Mouse (Mus musculus): ENCODE measurements at regions not wholly inside any gene's neighbourhood (a gene's known extent, or its start where the extent isn't known, plus 50 kb on each side); places are given as distances from the start of the nearest gene placed in this dataset.
"Not testable (repeated sequence)": the region's sequence is repeated elsewhere in the genome, so short reads cannot be mapped to it uniquely, and the experiment has no call there.

- no peak for DNase-seq (ENCODE audit: low spot score)
Measured at GRCm38 (mm10) chr8:126833006-126833405, 112.6 kb downstream of the Tomm20 start.

DNA sequence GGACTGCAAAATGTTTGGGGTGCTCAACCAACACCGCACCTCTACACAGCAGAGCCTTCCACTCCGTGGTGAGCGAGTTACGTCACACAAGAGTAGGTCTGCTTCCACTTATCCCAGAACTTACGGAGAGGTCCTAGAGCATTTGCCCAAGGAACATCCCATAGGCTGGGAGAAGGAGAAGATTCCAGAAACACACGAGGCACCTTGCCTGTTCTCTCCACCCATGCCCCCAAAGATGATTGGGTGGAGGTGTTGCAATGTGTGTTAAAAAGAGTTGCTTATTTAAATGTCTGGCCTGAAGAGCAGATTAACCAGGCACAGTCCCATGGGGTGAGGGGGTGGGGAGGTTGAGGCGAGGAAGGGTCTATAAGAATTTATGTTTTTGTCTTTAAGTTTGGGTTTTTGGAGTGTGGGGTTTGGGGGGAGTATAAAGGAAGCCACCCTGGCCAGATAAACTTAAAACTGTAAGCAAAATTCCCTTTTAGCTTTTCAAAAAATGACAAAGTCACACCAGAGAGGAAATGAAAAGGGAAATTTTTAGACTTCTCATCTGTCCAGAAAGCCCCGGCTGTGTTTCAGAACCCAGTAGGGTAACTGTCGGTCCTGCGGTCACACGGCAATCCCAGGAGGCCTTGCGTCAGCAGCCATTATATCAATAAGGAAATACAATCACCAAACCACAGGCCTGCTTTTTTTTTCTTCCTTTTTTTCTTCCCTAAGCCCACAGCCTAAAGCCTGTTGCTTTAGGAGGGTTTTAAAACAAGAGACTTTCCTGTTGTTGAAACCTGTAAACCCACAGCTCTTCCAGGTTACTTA lies 113.3 kb downstream of the Tomm20 start:
- no peak for DNase-seq (ENCODE audit: low spot score)

GRCm38 (mm10) chr8:126831312-126832162 lies 114.1 kb downstream of the Tomm20 start:
- DNase-seq (ENCODE audit: low spot score) = no peak

- DNase-seq (ENCODE audit: low spot score) = no peak
Measured at GRCm38 (mm10) chr8:126830242-126830530, 115.5 kb downstream of the Tomm20 start.

- no peak for DNase-seq (ENCODE audit: low spot score)
Measured at GRCm38 (mm10) chr8:126829376-126830241, 116.0 kb downstream of the Tomm20 start.

- no peak for DNase-seq (ENCODE audit: low spot score)
Measured at GRCm38 (mm10) chr8:126827681-126828383, 117.8 kb downstream of the Tomm20 start.

DNA sequence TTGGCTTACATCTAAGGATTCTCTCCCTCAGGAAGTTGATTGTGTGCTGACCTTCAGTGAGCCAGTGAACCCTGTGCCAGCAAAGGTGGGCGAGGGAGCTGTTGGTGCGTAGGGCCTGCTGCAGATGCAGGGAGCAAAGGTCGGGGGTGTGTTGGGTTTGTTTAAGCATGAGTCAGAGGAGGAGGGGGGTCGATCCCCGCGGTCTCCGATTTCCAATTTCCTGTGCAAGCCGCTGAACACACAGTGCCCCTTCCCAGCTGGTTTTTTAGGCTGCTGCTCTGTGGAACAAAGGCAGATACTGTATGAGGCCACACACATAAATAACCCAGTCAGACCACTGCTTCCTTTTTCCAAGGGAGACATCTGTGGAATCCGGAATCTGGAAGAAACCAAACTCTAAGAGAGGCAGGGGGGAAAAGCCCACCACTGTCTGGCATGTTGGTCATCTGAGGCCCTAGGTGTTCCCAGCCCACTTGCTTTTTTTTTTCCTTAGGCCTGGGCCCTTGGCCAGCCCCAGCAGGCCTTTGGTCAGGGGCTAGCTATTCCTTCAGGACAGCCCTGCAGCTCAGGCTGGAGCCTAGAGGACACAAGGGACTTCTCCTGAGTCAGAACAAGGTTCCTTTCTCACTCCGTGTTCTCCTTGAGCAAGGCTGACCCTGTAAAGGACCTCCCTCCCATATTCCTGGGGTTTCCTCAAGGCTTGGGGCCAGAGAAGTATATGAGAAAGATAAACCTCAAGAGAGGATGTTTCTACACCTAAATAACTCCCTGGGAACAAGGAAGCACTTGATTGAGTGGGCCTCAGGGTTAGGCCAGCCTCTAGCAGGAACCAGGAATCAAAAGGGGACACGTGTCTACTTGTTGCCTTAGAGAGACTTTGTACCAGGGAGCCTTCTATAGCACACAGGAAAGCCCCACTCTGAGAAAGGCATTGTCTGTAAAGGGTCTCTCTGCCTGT lies 119.0 kb downstream of the Tomm20 start:
- peak; percentile 69 for DNase-seq (ENCODE audit: low spot score)

GRCm38 (mm10) chr8:126825877-126826276 lies 119.8 kb downstream of the Tomm20 start:
- peak; percentile 71 for DNase-seq (ENCODE audit: low spot score)

GRCm38 (mm10) chr8:126824575-126825208 lies 121.0 kb downstream of the Tomm20 start:
- DNase-seq (ENCODE audit: low spot score) = no peak

- DNase-seq (ENCODE audit: low spot score) = no peak
Measured at GRCm38 (mm10) chr8:126822269-126822668, 123.4 kb downstream of the Tomm20 start.

DNA sequence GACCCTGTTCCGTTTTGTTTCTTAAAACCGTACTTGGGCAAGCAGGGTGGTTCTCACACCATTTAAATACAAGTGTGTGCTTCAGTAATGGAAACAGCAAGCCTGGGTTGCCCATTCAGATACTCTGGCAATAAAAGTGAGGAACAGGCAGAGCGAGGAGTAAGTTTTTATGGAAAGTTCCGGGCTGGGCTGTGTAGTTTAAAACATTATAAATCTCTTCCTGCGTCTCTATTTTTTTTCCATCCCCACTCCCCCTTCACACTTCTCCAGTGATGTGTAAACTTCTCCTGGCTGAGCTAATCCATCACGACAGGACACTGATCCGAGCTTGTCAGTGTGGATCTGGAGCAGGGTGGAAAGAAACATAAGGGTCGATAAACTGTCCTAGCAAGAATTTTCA lies 124.4 kb downstream of the Tomm20 start:
- DNase-seq (ENCODE audit: low spot score) = no peak

DNA sequence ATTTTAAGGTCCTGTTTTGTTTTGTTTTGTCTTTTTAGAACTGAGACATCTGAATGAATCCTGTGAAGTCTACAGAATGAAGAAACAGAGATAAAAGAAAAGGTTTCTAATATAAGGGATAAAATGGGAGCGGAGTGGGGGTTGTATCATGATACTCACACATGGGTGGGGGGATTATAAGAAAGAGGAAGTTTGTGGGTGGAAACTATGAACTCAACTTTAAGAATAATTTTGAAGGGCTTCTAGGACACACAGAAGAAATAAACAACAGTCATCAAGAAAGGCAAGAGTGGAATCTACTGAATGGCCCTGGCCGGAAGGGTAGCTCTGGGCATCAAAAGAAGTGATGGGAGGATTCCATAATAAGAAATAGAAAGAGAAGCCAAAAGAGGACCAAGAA lies 125.1 kb downstream of the Tomm20 start:
- DNase-seq (ENCODE audit: low spot score) = no peak

DNA sequence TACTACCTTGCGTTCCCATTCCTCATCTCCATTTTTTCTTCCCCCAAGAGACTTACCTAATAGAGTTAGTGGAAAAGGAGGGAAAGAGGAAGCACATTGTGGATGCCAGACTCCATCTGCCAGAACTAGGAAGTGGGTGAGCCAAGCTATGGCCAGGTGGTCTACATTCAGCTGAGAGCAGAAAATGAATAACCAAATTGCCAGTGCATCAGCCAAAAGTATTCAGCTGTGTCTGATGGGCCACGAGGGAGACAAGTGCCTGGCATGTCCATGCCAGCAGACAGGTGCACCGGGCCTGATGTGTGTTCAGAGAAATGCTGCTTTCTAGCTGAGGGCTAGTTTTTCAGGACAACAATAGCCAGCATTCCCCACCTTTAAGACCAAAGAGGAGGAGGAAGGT lies 126.4 kb downstream of the Tomm20 start:
- DNase-seq (ENCODE audit: low spot score) = no peak

- DNase-seq (ENCODE audit: low spot score) = no peak
Measured at GRCm38 (mm10) chr8:126816155-126816554, 129.5 kb downstream of the Tomm20 start.

GRCm38 (mm10) chr8:126814427-126814826 lies 131.2 kb downstream of the Tomm20 start:
- no peak for DNase-seq (ENCODE audit: low spot score)

DNA sequence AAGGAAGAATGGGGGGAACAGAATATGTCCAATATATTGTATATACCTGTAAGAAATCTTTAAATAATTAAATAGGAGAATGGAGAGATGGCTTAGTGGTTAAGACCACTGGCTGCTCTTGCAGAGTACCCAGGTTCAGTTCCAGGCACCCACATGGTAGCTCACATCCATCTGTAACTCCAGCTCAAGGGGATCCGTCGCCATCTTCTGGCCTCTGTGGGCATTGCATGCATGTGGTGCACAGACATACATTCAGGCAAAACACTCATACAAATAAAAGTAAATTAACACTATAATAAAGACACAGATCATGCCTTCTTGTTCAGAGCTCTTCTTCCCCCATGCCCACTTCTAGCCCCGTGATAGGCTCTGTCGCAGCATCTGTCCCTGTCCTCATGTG lies 132.0 kb downstream of the Tomm20 start:
- DNase-seq (ENCODE audit: low spot score) = no peak

DNA sequence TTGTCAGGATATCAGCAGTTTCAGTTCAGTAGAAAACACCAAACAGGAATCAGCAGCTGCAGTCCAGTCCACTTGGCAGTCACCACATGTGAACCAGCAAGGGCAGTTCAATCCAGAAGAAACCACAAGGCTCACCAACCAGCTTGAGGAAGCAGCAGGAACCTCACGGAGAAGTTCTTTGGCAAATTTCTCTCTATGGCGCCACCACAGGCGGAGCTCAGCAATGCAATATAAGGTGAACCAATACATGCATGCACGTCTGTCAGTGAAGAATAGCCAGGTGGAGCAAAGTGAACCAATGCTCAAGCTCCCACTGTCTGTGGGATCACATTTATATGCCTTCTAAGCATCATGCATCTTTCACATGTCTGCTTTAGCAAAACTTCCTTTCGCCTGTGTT lies 132.9 kb downstream of the Tomm20 start:
- no peak for DNase-seq (ENCODE audit: low spot score)

GRCm38 (mm10) chr8:126811358-126811757 lies 134.3 kb downstream of the Tomm20 start:
- DNase-seq (ENCODE audit: low spot score) = not testable (repeated sequence)

GRCm38 (mm10) chr8:126810516-126810915 lies 135.1 kb downstream of the Tomm20 start:
- no peak for DNase-seq (ENCODE audit: low spot score)

DNA sequence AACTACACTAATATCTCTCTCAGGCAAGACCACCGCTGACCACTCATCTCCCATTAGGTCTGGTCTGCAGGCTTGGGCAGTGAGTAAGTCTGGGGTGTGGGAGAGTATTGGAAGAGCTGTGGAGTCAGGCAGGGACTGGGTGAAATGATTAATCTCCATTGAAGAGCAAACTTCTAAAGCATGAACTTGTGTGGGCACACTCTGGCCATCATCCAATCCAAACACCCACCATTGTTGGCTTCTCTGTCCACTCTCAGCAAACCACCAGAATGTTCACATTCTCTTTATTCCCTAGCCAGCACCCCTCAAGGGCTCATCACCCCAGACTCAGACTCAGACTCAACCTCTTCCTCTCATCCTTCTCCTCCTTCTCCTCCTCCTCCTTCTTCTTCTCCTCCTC lies 136.3 kb downstream of the Tomm20 start:
- no peak for DNase-seq (ENCODE audit: low spot score)

All from testis, postnatal 10 days (tissue).